Mouse (Mus musculus) erythroblast, embryonic 14.5 days (primary cell): ENCODE measurements around the gene Plac8.

Experiments
- GATA1 ChIP-seq: IDR thresholded peaks from 2 replicates; pipeline ENCODE4 v1.6.1; 2012; ENCODE audit warnings: low read length, inconsistent platforms, mixed read lengths
- TAL1 ChIP-seq: IDR thresholded peaks from 3 replicates; pipeline ENCODE4 v1.6.1; 2012; ENCODE audit warnings: low read length, inconsistent platforms, mixed read lengths

- TF ChIP-seq GATA1 (no peak), TAL1 (no peak)
These were observed 15.6 kb upstream of the Plac8 start for GRCm38 (mm10) chr5:100587626-100588025.
